Mouse (Mus musculus): ENCODE measurements around the gene Swi5. TPM values are rescaled to one million over a fixed set of nuclear protein-coding genes. Genes with fewer than 3 reads are reported as not detected.
A peak's percentile ranks its signal among the peaks of the same experiment; 100 is the strongest.
"Not testable (repeated sequence)": the region's sequence is repeated elsewhere in the genome, so short reads cannot be mapped to it uniquely, and the experiment has no call there.

Gene Swi5
- polyA plus RNA-seq, 1 experiment = 253 TPM

DNA sequence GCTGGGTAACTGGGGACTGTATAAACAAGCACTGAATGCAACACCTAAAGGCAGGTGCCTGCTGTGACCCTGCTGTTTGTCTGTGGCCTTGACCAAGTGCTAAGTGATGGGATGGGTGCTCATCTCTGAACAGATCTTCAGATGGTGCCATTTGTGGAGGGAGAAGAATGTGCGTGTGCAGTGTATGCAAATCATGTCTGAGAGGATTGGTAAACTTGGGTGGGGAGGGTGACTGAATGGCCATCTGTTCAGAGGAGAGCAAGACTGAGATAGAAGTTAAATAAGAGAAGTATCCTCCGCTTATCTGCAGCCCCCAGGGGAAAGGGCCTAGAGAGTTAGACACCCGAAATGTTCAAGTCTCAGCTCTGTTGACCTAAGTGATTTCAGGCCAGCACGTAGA is 11.6 kb upstream of the Swi5 start:
- H3ac ChIP-seq (ENCODE audit: control insufficient read depth, insufficient read length) = no peak overlapping the region
- no peaks in the 10 kb centered on the region for H3K79me2 ChIP-seq (ENCODE audit: control insufficient read depth, insufficient read depth)
- no peaks in the 10 kb centered on the region for H3K27me3 ChIP-seq (ENCODE audit: control insufficient read depth, insufficient read depth, insufficient read length)
- no peak overlapping the region for H3K4me3 ChIP-seq
- no peak overlapping the region for H3K4me2 ChIP-seq (ENCODE audit: low read depth)
- no peak for TF ChIP-seq MYOG (IDR thresholded peaks at IDR 0.05; ENCODE audit: control insufficient read depth in 1 of 3, insufficient read depth in 1 of 3, insufficient read length in 2 of 3, low read depth in 2 of 3)
- no peak for TF ChIP-seq TCF12 (IDR thresholded peaks at IDR 0.05; ENCODE audit: insufficient read depth, poor library complexity, severe bottlenecking)
- no peak for TF ChIP-seq POLR2A (IDR thresholded peaks at IDR 0.05; ENCODE audit: insufficient read length, low read depth)
- TF ChIP-seq USF1 (IDR thresholded peaks at IDR 0.05; ENCODE audit: low read depth) = no peak
- TF ChIP-seq REST (IDR thresholded peaks at IDR 0.05; ENCODE audit: insufficient read depth, insufficient read length) = no peak
- TF ChIP-seq E2F4 (IDR thresholded peaks at IDR 0.05; ENCODE audit: insufficient read depth) = no peak
- no peak for TF ChIP-seq TCF3 (IDR thresholded peaks at IDR 0.05; ENCODE audit: insufficient read length, low read depth)
- TF ChIP-seq CEBPB (IDR thresholded peaks at IDR 0.05; ENCODE audit: insufficient read depth, poor library complexity, severe bottlenecking) = no peak
- no peak for TF ChIP-seq MYOD1 (IDR thresholded peaks at IDR 0.05; ENCODE audit: control insufficient read depth in 1 of 3, insufficient read length in 2 of 3, low read depth in 2 of 3)
- TF ChIP-seq SRF (IDR thresholded peaks at IDR 0.05; ENCODE audit: control insufficient read depth, insufficient read length, low read depth) = no peak
- no peak for TF ChIP-seq MAX (IDR thresholded peaks at IDR 0.05; ENCODE audit: low read depth)
- TF ChIP-seq POLR2AphosphoS2 (IDR thresholded peaks at IDR 0.05; ENCODE audit: insufficient read length, low read depth) = no peak
- peaks cover 23% of the 10 kb centered on the region for H3K36me3 ChIP-seq (ENCODE audit: control insufficient read depth, insufficient read depth)

DNA sequence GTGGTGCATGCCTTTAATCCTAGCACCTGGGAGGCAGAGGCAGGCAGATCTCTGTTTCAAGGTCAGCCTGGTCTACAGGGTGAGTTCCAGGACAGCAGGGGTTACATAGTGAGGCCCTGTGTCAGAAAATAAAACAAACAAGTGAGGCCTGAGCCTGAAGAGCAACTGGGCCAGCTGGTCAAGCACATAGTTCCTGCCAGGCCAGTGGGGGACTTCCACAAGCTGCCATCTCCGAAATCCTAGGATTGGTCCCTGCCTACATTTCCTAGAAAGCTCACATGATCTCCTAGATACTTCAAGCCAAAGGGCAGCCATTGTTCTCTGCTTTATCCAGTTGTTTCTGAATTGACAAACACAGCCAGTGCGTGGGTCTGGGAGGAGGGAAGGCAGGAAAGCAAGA is 8.0 kb upstream of the Swi5 start:
- not testable (repeated sequence) for H3K79me2 ChIP-seq (ENCODE audit: control insufficient read depth, insufficient read depth); H3ac ChIP-seq (ENCODE audit: control insufficient read depth, insufficient read length); H3K27me3 ChIP-seq (ENCODE audit: control insufficient read depth, insufficient read depth, insufficient read length); H3K4me2 ChIP-seq (ENCODE audit: low read depth); H3K4me3 ChIP-seq
- H3K36me3 ChIP-seq (ENCODE audit: control insufficient read depth, insufficient read depth) = peaks cover 29% of the 10 kb centered on the region

DNA sequence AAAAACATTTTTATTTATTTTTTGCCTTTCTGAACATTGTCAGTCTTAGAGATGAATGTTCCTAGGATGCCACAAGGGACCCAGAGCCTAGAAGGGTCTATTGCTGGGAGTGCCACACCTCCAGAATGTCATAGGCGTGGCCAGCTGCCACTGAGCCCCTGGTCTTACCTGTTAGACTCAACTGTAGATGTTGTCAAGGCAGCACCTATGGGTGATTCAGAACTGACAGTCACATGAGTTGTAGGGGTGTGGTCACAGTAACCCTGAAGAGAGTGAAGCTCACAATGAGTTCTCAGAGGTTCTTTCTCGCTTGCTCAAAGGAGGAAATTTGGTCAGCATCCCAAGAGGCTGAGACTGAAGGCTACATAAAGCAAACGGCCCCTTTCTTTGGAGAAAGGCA is 7.4 kb upstream of the Swi5 start:
- Histone ChIP-seq H3K27me3 (ENCODE audit: control insufficient read depth, insufficient read depth, insufficient read length) (no peaks in the 10 kb centered on the region), H3K79me2 (ENCODE audit: control insufficient read depth, insufficient read depth) (peaks cover 14% of the 10 kb centered on the region), H3K36me3 (ENCODE audit: control insufficient read depth, insufficient read depth) (peaks cover 29% of the 10 kb centered on the region), H3K4me2 (ENCODE audit: low read depth) (no peak overlapping the region), H3K4me3 (no peak overlapping the region), H3ac (ENCODE audit: control insufficient read depth, insufficient read length) (no peak overlapping the region)
- no peak for TF ChIP-seq TCF12 (IDR thresholded peaks at IDR 0.05; ENCODE audit: insufficient read depth, poor library complexity, severe bottlenecking)
- no peak for TF ChIP-seq MYOG (IDR thresholded peaks at IDR 0.05; ENCODE audit: control insufficient read depth in 1 of 3, insufficient read depth in 1 of 3, insufficient read length in 2 of 3, low read depth in 2 of 3)
- no peak for TF ChIP-seq REST (IDR thresholded peaks at IDR 0.05; ENCODE audit: insufficient read depth, insufficient read length)
- no peak for TF ChIP-seq E2F4 (IDR thresholded peaks at IDR 0.05; ENCODE audit: insufficient read depth)
- no peak for TF ChIP-seq MAX (IDR thresholded peaks at IDR 0.05; ENCODE audit: low read depth)
- TF ChIP-seq POLR2A (IDR thresholded peaks at IDR 0.05; ENCODE audit: insufficient read length, low read depth) = no peak
- TF ChIP-seq USF1 (IDR thresholded peaks at IDR 0.05; ENCODE audit: low read depth) = no peak
- no peak for TF ChIP-seq MYOD1 (IDR thresholded peaks at IDR 0.05; ENCODE audit: control insufficient read depth in 1 of 3, insufficient read length in 2 of 3, low read depth in 2 of 3)
- TF ChIP-seq CEBPB (IDR thresholded peaks at IDR 0.05; ENCODE audit: insufficient read depth, poor library complexity, severe bottlenecking) = no peak
- TF ChIP-seq SRF (IDR thresholded peaks at IDR 0.05; ENCODE audit: control insufficient read depth, insufficient read length, low read depth) = no peak
- no peak for TF ChIP-seq TCF3 (IDR thresholded peaks at IDR 0.05; ENCODE audit: insufficient read length, low read depth)
- TF ChIP-seq POLR2AphosphoS2 (IDR thresholded peaks at IDR 0.05; ENCODE audit: insufficient read length, low read depth) = no peak

DNA sequence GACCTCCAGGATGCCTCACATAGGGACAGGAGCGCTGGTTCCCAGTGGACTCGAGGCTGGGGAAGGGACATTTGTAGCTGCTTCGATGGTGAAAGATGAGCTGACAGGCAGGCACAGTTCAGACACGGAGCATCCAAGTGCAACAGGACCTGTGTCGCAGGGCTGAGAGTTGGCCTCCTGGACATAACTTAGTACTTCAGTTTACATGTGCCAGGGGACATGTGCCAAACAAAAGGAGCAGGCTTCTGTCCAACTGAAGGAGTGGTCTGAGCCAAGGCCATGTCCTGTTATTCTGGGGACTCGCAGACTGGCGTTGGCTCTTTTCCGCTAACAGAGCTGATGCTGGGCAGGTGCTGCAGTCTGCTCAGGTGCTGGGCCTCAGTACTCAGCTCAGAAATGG is 6.5 kb upstream of the Swi5 start:
- peaks cover 24% of the 10 kb centered on the region for H3K79me2 ChIP-seq (ENCODE audit: control insufficient read depth, insufficient read depth)
- H3K4me2 ChIP-seq (ENCODE audit: low read depth) = no peak overlapping the region
- peaks cover 29% of the 10 kb centered on the region for H3K36me3 ChIP-seq (ENCODE audit: control insufficient read depth, insufficient read depth)

DNA sequence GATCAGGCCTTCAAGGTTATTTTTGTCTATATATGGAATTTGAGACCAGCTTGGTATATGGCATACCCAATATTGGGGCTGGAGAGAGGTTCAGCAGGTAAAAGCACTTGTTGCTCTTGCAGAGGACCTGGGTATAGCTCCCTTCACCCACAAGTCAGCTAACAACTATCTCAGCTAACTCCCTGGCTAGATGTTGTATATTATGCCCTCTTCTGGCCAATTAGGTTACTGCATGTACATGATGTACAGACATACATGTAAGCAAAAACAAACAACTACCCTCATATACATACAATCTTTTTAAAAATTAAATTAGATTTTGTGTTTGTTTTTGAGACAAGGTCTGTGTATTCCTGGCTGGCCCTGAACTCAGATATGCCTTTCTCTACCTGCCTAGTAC is 1.7 kb upstream of the Swi5 start:
- Histone ChIP-seq H3K4me2 (ENCODE audit: low read depth) (peak overlapping the region; percentile 86), H3K36me3 (ENCODE audit: control insufficient read depth, insufficient read depth) (peaks cover 15% of the 10 kb centered on the region), H3K4me3 (peak overlapping the region; percentile 88)

More for the DNA sequence above, 6.5 kb upstream of the Swi5 start:
- H3K4me3 ChIP-seq = no peak overlapping the region
- TF ChIP-seq MYOG (IDR thresholded peaks at IDR 0.05; ENCODE audit: control insufficient read depth in 1 of 3, insufficient read depth in 1 of 3, insufficient read length in 2 of 3, low read depth in 2 of 3) = no peak
- no peak for TF ChIP-seq POLR2AphosphoS2 (IDR thresholded peaks at IDR 0.05; ENCODE audit: insufficient read length, low read depth)
- no peak for TF ChIP-seq POLR2A (IDR thresholded peaks at IDR 0.05; ENCODE audit: insufficient read length, low read depth)
- TF ChIP-seq MYOD1 (IDR thresholded peaks at IDR 0.05; ENCODE audit: control insufficient read depth in 1 of 3, insufficient read length in 2 of 3, low read depth in 2 of 3) = no peak
- no peak for TF ChIP-seq REST (IDR thresholded peaks at IDR 0.05; ENCODE audit: insufficient read depth, insufficient read length)
- no peak for TF ChIP-seq TCF12 (IDR thresholded peaks at IDR 0.05; ENCODE audit: insufficient read depth, poor library complexity, severe bottlenecking)
- no peak for TF ChIP-seq TCF3 (IDR thresholded peaks at IDR 0.05; ENCODE audit: insufficient read length, low read depth)
- no peak for TF ChIP-seq SRF (IDR thresholded peaks at IDR 0.05; ENCODE audit: control insufficient read depth, insufficient read length, low read depth)
- no peak for TF ChIP-seq E2F4 (IDR thresholded peaks at IDR 0.05; ENCODE audit: insufficient read depth)
- no peak for TF ChIP-seq CEBPB (IDR thresholded peaks at IDR 0.05; ENCODE audit: insufficient read depth, poor library complexity, severe bottlenecking)
- TF ChIP-seq USF1 (IDR thresholded peaks at IDR 0.05; ENCODE audit: low read depth) = no peak
- TF ChIP-seq MAX (IDR thresholded peaks at IDR 0.05; ENCODE audit: low read depth) = no peak
- H3K27me3 ChIP-seq (ENCODE audit: control insufficient read depth, insufficient read depth, insufficient read length) = no peaks in the 10 kb centered on the region
- H3ac ChIP-seq (ENCODE audit: control insufficient read depth, insufficient read length) = no peak overlapping the region

More for the DNA sequence above, 1.7 kb upstream of the Swi5 start:
- Histone ChIP-seq H3K79me2 (ENCODE audit: control insufficient read depth, insufficient read depth) (peaks cover 51% of the 10 kb centered on the region), H3ac (ENCODE audit: control insufficient read depth, insufficient read length) (no peak overlapping the region), H3K27me3 (ENCODE audit: control insufficient read depth, insufficient read depth, insufficient read length) (no peaks in the 10 kb centered on the region)
- TF ChIP-seq TCF12 (IDR thresholded peaks at IDR 0.05; ENCODE audit: insufficient read depth, poor library complexity, severe bottlenecking) (no peak), CEBPB (IDR thresholded peaks at IDR 0.05; ENCODE audit: insufficient read depth, poor library complexity, severe bottlenecking) (no peak), REST (IDR thresholded peaks at IDR 0.05; ENCODE audit: insufficient read depth, insufficient read length) (no peak), MYOG (IDR thresholded peaks at IDR 0.05; ENCODE audit: control insufficient read depth in 1 of 3, insufficient read depth in 1 of 3, insufficient read length in 2 of 3, low read depth in 2 of 3) (no peak), TCF3 (IDR thresholded peaks at IDR 0.05; ENCODE audit: insufficient read length, low read depth) (no peak), POLR2AphosphoS2 (IDR thresholded peaks at IDR 0.05; ENCODE audit: insufficient read length, low read depth) (no peak), E2F4 (IDR thresholded peaks at IDR 0.05; ENCODE audit: insufficient read depth) (no peak), USF1 (IDR thresholded peaks at IDR 0.05; ENCODE audit: low read depth) (no peak), SRF (IDR thresholded peaks at IDR 0.05; ENCODE audit: control insufficient read depth, insufficient read length, low read depth) (no peak), MAX (IDR thresholded peaks at IDR 0.05; ENCODE audit: low read depth) (no peak), POLR2A (IDR thresholded peaks at IDR 0.05; ENCODE audit: insufficient read length, low read depth) (no peak), MYOD1 (IDR thresholded peaks at IDR 0.05; ENCODE audit: control insufficient read depth in 1 of 3, insufficient read length in 2 of 3, low read depth in 2 of 3) (no peak)
